Mouse (Mus musculus): ENCODE measurements around the gene Dkkl1. TPM values are rescaled to one million over a fixed set of nuclear protein-coding genes. Genes with fewer than 3 reads are reported as not detected.
"Not testable (repeated sequence)": the region's sequence is repeated elsewhere in the genome, so short reads cannot be mapped to it uniquely, and the experiment has no call there.

The Dkkl1 gene
- total RNA-seq, 1 experiment from 2014 or later, result 17.4 TPM

GRCm38 (mm10) chr7:45174567-45175280, 37.2 kb downstream of the Dkkl1 start:
- ATAC-seq (replicated peaks; ENCODE audit: low read depth, poor library complexity, severe bottlenecking), result peak; percentile 16; the same call in 1 of the 2 replicates

GRCm38 (mm10) chr7:45173772-45174171, 38.2 kb downstream of the Dkkl1 start:
- not testable (repeated sequence) for ATAC-seq (replicated peaks; ENCODE audit: low read depth, poor library complexity, severe bottlenecking)

GRCm38 (mm10) chr7:45172974-45173373, 39.0 kb downstream of the Dkkl1 start:
- ATAC-seq (replicated peaks; ENCODE audit: low read depth, poor library complexity, severe bottlenecking), result no peak

GRCm38 (mm10) chr7:45169495-45169894, 42.5 kb downstream of the Dkkl1 start:
- ATAC-seq (replicated peaks; ENCODE audit: low read depth, poor library complexity, severe bottlenecking), result peak; percentile 31; the same call in 1 of the 2 replicates

GRCm38 (mm10) chr7:45168656-45169055, 43.3 kb downstream of the Dkkl1 start:
- ATAC-seq (replicated peaks; ENCODE audit: low read depth, poor library complexity, severe bottlenecking), result no peak

GRCm38 (mm10) chr7:45167761-45168445, 44.0 kb downstream of the Dkkl1 start:
- no peak for ATAC-seq (replicated peaks; ENCODE audit: low read depth, poor library complexity, severe bottlenecking)

- no peak for ATAC-seq (replicated peaks; ENCODE audit: low read depth, poor library complexity, severe bottlenecking)
These were observed 45.0 kb downstream of the Dkkl1 start for GRCm38 (mm10) chr7:45166950-45167401.

- no peak for ATAC-seq (replicated peaks; ENCODE audit: low read depth, poor library complexity, severe bottlenecking)
These were observed 46.2 kb downstream of the Dkkl1 start for GRCm38 (mm10) chr7:45165701-45166100.

- no peak for ATAC-seq (replicated peaks; ENCODE audit: low read depth, poor library complexity, severe bottlenecking)
These were observed 47.1 kb downstream of the Dkkl1 start for GRCm38 (mm10) chr7:45164833-45165232.

- peak; percentile 36; the same call in 1 of the 2 replicates for ATAC-seq (replicated peaks; ENCODE audit: low read depth, poor library complexity, severe bottlenecking)
These were observed 48.0 kb downstream of the Dkkl1 start, which contains the start of gene Slc17a7 for GRCm38 (mm10) chr7:45163735-45164490. Slc17a7 (plus strand) TSS chr7:45163949.

- ATAC-seq (replicated peaks; ENCODE audit: low read depth, poor library complexity, severe bottlenecking), result no peak
These were observed 48.8 kb downstream of the Dkkl1 start for GRCm38 (mm10) chr7:45162996-45163615.

GRCm38 (mm10) chr7:45162551-45162950, 49.4 kb downstream of the Dkkl1 start:
- no peak for ATAC-seq (replicated peaks; ENCODE audit: low read depth, poor library complexity, severe bottlenecking)

- ATAC-seq (replicated peaks; ENCODE audit: low read depth, poor library complexity, severe bottlenecking), result peak; percentile 89
These were observed 50.1 kb downstream of the Dkkl1 start for GRCm38 (mm10) chr7:45161612-45162473.

- no peak for ATAC-seq (replicated peaks; ENCODE audit: low read depth, poor library complexity, severe bottlenecking)
These were observed 51.1 kb downstream of the Dkkl1 start for GRCm38 (mm10) chr7:45160866-45161265.

- ATAC-seq (replicated peaks; ENCODE audit: low read depth, poor library complexity, severe bottlenecking), result no peak
These were observed 51.6 kb downstream of the Dkkl1 start for GRCm38 (mm10) chr7:45160316-45160800.

- ATAC-seq (replicated peaks; ENCODE audit: low read depth, poor library complexity, severe bottlenecking), result no peak
These were observed 53.0 kb downstream of the Dkkl1 start for GRCm38 (mm10) chr7:45158991-45159390.

All from common myeloid progenitor, adult 5-6 weeks (primary cell).